Mouse (Mus musculus) retina, adult 2 months (tissue): Measurements from ENCODE around the gene Hist1h2ab.
"Not testable (repeated sequence)": the region's sequence is repeated elsewhere in the genome, so short reads cannot be mapped to it uniquely, and the experiment has no call there.

ENCODE experiments used
- DNase-seq: peaks from one replicate; pipeline ENCODE4 v3.0.0-alpha.2; 2012; ENCODE audit warnings: low read depth, low spot score

Gene Hist1h2ab

GRCm38 (mm10) chr13:23753314-23754078, 2.6 kb downstream of the Hist1h2ab start:
- no peak for DNase-seq

GRCm38 (mm10) chr13:23755000-23755399, 4.1 kb downstream of the Hist1h2ab start:
- no peak for DNase-seq

GRCm38 (mm10) chr13:23756790-23757189, 5.9 kb downstream of the Hist1h2ab start, which contains the start of gene Hist1h4b:
TSS of gene Hist1h4b (plus strand) at chr13:23757013.
- DNase-seq = peak; percentile 83

- DNase-seq = no peak
These were observed 6.4 kb downstream of the Hist1h2ab start for GRCm38 (mm10) chr13:23757211-23757773.

GRCm38 (mm10) chr13:23757921-23758320, 7.0 kb downstream of the Hist1h2ab start:
- DNase-seq = no peak

GRCm38 (mm10) chr13:23759251-23759771, 8.4 kb downstream of the Hist1h2ab start:
- no peak for DNase-seq

GRCm38 (mm10) chr13:23759916-23760239, 9.0 kb downstream of the Hist1h2ab start:
- no peak for DNase-seq

- DNase-seq = no peak
These were observed 9.5 kb downstream of the Hist1h2ab start for GRCm38 (mm10) chr13:23760240-23760971.

- peak; percentile 98 for DNase-seq
These were observed 10.3 kb downstream of the Hist1h2ab start, which contains the start of gene Hist1h4a for GRCm38 (mm10) chr13:23760972-23761864. TSS of gene Hist1h4a (minus strand) at chr13:23761230.

- DNase-seq = peak; percentile 71
These were observed 11.2 kb downstream of the Hist1h2ab start, which contains the start of gene Hist1h3a for GRCm38 (mm10) chr13:23761871-23762821. TSS of gene Hist1h3a (minus strand) at chr13:23762386.

- DNase-seq = no peak
These were observed 12.3 kb downstream of the Hist1h2ab start for GRCm38 (mm10) chr13:23763242-23763585.

GRCm38 (mm10) chr13:23763586-23764323, 12.8 kb downstream of the Hist1h2ab start, which contains the start of gene Hist1h1a:
TSS of gene Hist1h1a (plus strand) at chr13:23763666.
- peak; percentile 75 for DNase-seq

GRCm38 (mm10) chr13:23764324-23765171, 13.6 kb downstream of the Hist1h2ab start:
- DNase-seq = no peak

GRCm38 (mm10) chr13:23765172-23765513, 14.2 kb downstream of the Hist1h2ab start:
- no peak for DNase-seq

GRCm38 (mm10) chr13:23766772-23767171, 15.8 kb downstream of the Hist1h2ab start:
- DNase-seq = no peak

- no peak for DNase-seq
These were observed 18.0 kb downstream of the Hist1h2ab start for GRCm38 (mm10) chr13:23768834-23769397.

- DNase-seq = not testable (repeated sequence)
These were observed 18.7 kb downstream of the Hist1h2ab start, which contains the start of gene Trim38 for GRCm38 (mm10) chr13:23769613-23770012. TSS of gene Trim38 (plus strand) at chr13:23769913.
